Mouse (Mus musculus) embryonic stem cell, embryonic (primary cell): ENCODE data around the gene Tbx5.

Source experiments
- CTCF ChIA-PET, 4 experiments: fragments of 300-600 bp in 2 of 4; fragments of 350-600 bp in 2 of 4; sonication (Branson Sonifier 250); formaldehyde crosslinking; loops; one replicate each; lab custom pipeline; 2022; ENCODE audit warnings: inconsistent platforms in 2 of 4; lab: Charles Lee
- POLR2A ChIA-PET, 4 experiments: fragments of 300-600 bp in 2 of 4; fragments of 350-600 bp in 2 of 4; sonication (Branson Sonifier 250); formaldehyde crosslinking; loops; one replicate each; lab custom pipeline; 2022; ENCODE audit warnings: antibody characterized with exemption in 4 of 4, inconsistent platforms in 1 of 4; lab: Charles Lee

Gene Tbx5

DNA sequence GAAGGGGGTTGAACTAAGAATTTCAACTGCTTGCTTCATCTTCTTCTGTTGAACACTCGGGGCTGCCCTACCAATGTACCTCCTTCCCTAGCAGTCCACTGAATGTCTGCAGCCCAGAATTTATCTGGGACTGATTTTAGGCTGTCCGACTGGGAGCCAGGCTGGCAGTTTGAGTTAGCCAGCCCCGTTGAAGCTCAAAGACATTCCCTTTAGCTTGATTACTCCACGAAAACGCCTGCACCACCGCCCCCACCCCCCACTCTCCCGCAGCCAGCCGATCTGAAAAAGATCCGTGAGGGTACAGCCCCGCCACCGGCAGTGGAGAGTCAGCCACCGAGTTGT is 3.4 kb downstream of the Tbx5 start:
- ChIA-PET POLR2A (no interaction called here), CTCF (interaction anchor here in 2 of 4 experiments (0.7 to 0.9 kb wide), 2 partner anchors 141 to 267 kb away, joined by 3 read pairs; no protein-coding TSS in a partner anchor)

DNA sequence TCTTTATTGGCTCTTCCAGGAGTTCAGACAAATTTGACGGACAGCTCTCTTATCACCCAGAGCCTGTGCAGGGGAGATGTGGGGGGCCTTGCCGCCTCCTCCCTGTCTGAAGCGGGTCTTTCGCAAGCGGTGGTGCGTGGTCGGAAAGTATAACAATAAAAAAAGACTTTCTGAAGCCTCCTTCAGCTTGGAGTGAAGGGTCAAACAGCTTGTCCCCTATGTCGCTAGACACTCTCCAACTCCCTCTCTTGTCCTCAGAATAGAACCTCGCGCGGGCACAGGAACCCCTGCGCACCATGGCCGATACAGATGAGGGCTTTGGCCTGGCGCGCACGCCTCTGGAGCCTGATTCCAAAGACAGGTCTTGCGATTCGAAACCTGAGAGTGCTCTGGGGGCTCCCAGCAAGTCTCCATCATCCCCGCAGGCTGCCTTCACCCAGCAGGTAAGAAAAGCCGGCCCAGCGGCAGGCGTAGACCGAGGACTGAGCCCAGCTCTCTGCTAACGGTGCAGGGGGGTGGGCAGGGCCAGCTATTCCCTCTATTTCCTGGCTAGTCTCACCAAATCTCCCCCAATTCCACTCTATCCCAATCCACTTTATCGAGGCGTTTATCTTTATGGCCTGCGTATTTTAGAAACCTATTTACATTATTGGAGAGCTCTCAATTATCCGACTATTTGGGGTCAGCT is 4.3 kb downstream of the Tbx5 start:
- ChIA-PET POLR2A (interaction anchor here in 1 of 4 experiments (0.5 kb wide), 1 partner anchor 31 kb away, joined by 5 read pairs; no protein-coding TSS in a partner anchor), CTCF (interaction anchor here in 2 of 4 experiments (0.5 to 1.5 kb wide), 3 partner anchors 266 to 534 kb away, joined by 3 read pairs; no protein-coding TSS in a partner anchor)

DNA sequence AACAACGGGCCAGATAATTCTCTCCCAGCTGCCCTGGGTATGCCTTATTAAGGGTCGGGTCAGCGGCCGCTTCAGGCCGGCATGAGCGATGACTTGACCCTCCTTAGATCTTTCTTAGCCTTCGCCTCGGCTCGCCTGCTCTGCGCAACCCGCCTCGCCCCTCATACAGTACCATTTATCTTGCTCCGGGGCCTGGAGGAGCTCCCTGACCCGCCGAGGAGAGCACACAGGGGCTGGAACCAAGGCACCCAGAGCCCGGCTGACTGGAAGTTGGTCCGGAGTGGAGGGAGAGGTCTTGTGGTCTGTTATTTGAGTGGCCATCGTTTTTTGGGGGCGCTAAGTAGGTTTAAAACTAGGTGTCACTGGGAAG is 4.8 kb downstream of the Tbx5 start:
- CTCF ChIA-PET: interaction anchor here in 2 of 4 experiments (1.0 to 1.5 kb wide), 2 partner anchors 265 kb away, joined by 3 read pairs; no protein-coding TSS in a partner anchor
- POLR2A ChIA-PET: interaction anchor here in 1 of 4 experiments (0.6 kb wide), 1 partner anchor 412 kb away, joined by 5 read pairs; no protein-coding TSS in a partner anchor

DNA sequence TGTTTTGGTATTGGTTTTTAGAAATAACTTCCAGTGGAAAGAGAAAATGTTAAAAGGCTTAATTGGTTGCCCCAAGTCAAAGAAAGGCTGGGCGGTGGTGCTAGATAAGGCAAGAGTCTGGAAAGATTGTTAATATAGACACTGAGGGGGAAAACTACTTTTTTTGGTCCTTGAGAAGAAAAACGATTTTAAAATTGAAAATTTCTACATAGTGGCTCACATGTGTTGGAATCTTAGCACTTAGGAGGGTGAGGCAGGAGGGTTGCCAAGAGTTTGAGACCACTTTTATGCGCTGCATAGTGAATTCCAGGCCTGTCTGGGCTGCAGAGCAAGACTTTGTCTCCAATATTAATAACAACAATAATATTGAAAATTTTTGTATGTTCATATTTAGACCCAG is 5.4 kb downstream of the Tbx5 start:
- CTCF ChIA-PET: interaction anchor here in 1 of 4 experiments (2.6 kb wide), 1 partner anchor 265 kb away, joined by 11 read pairs; no protein-coding TSS in a partner anchor
- POLR2A ChIA-PET: interaction anchor here in 1 of 4 experiments (0.6 kb wide), 1 partner anchor 411 kb away, joined by 5 read pairs; no protein-coding TSS in a partner anchor

DNA sequence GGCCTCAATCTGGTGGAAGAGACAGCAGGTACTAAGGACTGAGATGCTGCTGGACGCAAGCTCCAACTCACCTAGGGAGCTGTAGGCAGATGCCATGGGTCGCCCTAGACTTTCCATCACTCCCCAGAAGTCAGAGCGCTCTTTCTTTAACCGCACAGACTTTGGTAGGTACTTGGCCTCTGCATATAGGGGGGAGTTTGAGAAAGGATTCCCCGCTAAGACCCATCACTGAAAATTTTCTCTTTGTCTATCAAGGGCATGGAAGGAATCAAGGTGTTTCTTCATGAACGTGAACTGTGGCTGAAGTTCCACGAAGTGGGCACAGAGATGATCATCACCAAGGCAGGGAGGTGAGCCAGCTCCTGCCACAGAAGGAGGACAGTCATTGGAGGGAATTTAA is 6.0 kb downstream of the Tbx5 start:
- POLR2A ChIA-PET: interaction anchor here in 1 of 4 experiments (0.6 kb wide), 1 partner anchor 85 kb away, joined by 3 read pairs; no protein-coding TSS in a partner anchor
- CTCF ChIA-PET: interaction anchor here in 2 of 4 experiments (1.0 to 2.6 kb wide), 2 partner anchors 97 to 265 kb away, joined by 3 to 11 read pairs; no protein-coding TSS in a partner anchor

DNA sequence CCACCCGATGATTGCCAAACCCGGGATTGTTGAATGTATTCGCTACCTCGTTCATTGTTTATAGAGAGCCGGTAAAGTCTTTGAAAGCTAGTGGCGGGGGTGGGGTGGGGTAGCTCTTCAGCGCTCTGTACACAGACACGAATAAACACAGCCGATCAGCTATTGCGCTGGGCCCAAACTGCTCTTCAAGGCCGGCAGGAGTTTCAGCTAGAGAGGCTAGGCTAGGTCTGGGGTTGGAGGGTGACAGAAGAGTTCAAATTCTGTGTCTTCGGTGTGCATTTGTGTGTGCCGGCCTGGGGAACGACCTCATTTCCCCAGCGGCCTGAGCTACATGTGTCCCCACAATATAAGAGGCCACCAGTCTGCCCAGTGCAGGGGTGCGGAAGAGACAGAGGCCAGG is 6.7 kb downstream of the Tbx5 start:
- ChIA-PET CTCF (interaction anchor here in 3 of 4 experiments (0.6 to 2.6 kb wide), 4 partner anchors 97 to 425 kb away, joined by 3 to 11 read pairs (median 4); no protein-coding TSS in a partner anchor), POLR2A (interaction anchor here in 1 of 4 experiments (0.6 kb wide), 1 partner anchor 86 kb away, joined by 3 read pairs; no protein-coding TSS in a partner anchor)

DNA sequence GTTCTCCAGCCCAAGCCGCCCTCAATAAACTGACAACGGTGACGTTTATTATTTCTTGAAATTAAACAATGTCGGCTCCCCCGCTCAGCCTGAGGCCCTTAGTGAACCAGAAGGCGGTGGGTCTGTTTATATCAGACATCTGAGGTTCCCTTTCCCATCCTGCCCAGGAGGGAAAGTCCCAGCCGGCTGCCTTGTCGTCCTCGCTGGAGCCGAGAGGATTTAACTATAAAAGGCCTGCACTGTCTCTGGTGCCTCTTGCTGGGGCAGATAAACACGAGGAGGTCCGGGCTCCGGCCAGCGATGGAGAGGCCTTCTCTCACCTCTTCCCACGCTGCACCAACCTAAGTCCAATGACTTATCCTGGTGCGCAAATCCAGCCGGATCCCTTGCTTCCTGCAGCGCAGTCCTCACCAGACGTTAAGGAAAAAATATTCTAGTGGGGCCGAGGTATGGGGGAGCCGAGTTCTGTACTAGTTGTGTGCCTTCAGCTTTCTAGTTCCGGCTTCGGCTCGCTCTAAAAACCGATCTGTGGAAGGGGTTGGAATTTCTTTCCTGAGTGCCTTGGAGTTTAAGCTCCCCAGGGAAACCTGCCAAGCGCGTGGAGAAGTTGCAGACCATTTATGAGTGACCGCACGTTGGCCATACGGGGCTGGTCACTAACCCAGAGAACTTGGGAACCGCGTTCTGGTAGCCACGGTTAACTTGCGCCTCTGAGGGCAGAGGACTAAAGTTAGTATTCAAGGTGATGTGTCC is 7.3 kb downstream of the Tbx5 start:
- ChIA-PET POLR2A (no interaction called here), CTCF (interaction anchor here in 3 of 4 experiments (1.0 to 2.6 kb wide), 3 partner anchors 98 to 263 kb away, joined by 3 to 11 read pairs (median 3); no protein-coding TSS in a partner anchor)

DNA sequence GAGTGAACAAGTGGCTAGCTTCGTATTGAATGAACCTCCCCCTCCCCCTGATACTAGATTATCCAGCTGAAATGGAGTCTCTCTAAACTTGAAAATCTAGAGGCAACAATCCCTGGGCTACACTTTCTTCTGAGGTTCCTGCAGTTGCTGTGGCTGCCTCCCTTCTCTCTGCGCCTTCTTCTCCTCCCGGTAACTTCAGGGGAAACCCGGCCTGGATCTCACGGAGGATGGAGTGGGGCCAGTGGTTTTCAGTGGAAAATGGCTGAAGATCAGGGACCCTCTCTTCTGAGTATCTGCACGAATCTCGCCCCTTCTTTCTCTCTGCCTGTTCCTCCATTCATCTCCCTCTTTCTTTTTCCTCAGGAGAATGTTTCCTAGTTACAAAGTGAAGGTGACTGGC is 7.9 kb downstream of the Tbx5 start:
- CTCF ChIA-PET: interaction anchor here in 3 of 4 experiments (0.6 to 2.6 kb wide), 3 partner anchors 26 to 263 kb away, joined by 3 to 11 read pairs (median 3); no protein-coding TSS in a partner anchor
- POLR2A ChIA-PET: interaction anchor here in 1 of 4 experiments (0.7 kb wide), 1 partner anchor 9 kb away, joined by 3 read pairs; no protein-coding TSS in a partner anchor

DNA sequence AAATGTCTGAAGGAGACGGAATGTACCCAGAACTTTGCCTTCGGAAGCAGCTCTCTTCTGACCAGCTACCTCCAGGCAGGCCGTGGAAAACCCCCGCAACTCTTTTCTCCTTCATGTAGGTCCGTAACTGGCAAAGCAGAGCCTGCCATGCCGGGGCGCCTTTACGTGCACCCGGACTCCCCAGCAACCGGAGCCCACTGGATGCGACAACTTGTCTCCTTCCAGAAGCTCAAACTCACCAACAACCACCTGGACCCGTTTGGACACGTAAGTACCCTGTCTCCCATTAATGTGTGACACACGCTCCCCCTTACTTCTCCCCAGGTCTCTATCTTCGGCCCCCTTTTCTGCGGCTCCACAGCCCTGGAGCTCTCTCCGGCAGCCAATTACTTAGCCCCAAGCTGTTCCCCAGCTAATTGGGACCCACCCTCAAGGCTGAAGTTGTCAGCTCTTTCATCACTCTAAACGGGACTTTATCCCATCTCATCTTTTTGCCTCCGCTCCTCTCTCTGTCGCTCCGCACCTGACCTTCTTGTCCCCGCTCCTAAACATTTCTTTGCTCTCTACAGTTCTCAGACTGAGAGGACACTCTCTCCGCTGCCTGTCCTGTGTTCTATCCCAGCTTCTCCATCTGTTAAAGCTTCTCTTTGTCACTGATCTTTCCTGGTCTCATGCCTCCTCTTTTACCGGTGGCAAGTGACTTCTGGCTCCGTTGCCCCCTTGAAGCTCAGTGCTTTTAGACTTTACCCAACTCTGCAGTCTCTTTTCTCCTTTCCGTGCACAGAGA is 9.4 kb downstream of the Tbx5 start:
- POLR2A ChIA-PET: no interaction called here
- CTCF ChIA-PET: interaction anchor here in 3 of 4 experiments (0.6 to 0.9 kb wide), 3 partner anchors 13 to 310 kb away, joined by 3 read pairs; no protein-coding TSS in a partner anchor

DNA sequence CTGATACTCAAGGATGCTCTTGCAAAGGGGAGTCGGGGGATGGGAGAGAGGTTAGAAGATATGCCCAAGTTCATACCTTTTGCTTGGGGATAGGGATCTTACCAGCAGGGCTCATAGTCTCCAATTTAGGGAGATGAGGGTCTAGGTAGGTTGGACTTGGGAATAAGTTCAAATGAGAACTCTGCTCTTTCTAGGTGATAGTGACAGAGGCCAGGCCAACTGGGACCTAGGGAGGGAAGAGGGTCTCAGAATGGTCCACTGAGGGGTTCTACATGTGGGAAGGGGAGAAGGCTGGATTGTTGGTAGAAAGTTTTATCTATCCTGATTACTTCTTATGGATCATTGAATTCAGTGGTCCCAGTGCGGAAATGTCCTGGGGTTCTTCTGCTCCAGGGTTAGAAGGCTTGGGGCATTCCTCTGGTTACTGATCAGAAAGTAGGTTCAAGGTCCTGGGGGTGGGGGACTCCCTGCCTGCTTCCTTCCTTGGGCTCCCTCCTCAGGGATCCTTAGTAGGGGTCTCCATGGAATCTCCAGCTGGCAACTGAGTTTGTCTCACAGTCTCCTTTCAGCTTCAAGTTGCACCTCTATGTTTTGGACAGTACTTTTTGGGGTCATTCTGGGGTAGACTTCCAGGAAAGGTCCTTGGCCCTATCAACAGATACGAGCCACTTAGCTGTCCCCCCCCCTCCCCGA is 10.4 kb downstream of the Tbx5 start:
- ChIA-PET POLR2A (interaction anchor here in 1 of 4 experiments (0.7 kb wide), 1 partner anchor 223 kb away, joined by 3 read pairs; no protein-coding TSS in a partner anchor), CTCF (no interaction called here)

DNA sequence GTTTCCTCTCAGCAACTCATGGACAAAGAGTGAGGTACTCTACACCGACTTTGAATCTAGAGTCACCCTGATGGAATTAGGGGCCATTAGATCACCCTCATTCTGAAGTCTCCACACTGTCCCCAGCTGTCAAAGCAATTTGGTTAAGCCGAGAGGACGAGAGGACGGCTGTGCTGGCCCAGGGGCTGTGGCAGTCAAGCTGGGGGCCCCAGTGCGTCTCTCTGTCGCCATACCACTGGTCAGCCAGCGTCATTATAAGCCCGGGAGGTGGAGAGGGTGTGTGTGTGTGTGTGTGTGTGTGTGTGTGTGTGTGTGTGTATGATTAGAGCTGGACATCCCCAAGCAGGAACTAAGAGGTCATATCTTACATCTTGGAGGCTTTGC is 10.9 kb downstream of the Tbx5 start:
- CTCF ChIA-PET: no interaction called here
- POLR2A ChIA-PET: interaction anchor here in 2 of 4 experiments (0.7 to 1.0 kb wide), 2 partner anchors 34 to 223 kb away, joined by 3 read pairs; no protein-coding TSS in a partner anchor

DNA sequence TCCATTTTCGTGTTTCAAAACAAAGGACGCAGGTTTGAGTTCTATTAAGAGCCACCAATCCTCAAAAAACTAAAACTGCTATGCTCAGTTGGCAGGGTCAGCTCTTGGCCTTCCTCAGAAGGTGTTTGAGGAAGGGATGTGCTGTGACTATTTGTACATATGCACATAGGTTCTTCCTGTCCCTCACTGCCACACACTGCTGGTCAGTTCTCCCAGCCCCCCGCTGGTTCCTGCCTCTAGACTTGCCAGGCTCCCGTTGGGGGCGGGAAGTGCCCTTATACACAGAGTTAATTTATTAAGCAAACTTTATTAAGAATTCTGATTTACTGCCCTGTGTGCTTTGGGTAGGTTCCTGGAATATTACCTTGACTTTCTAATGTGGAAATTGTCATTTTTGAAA is 11.9 kb downstream of the Tbx5 start:
- ChIA-PET CTCF (interaction anchor here in 2 of 4 experiments (0.8 to 1.5 kb wide), 3 partner anchors 244 to 258 kb away, joined by 3 to 6 read pairs (median 3); no protein-coding TSS in a partner anchor), POLR2A (interaction anchor here in 1 of 4 experiments (1.0 kb wide), 1 partner anchor 33 kb away, joined by 3 read pairs; no protein-coding TSS in a partner anchor)

DNA sequence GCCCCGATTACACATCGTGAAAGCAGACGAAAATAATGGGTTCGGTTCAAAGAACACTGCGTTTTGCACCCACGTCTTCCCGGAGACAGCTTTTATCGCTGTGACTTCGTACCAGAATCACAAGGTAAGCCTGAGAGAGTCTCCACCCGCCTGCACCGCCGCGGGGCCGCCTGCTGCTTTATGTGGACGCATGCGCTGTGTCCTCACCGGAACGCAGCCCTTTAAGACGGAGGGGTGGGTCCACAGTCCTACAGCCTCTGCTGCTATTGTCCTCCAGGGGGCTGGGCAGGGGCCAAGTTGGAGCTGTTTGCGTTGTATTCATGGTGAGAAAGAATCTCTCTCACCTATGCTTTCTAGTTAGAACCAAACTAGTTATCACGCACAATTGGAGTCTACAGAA is 12.5 kb downstream of the Tbx5 start:
- POLR2A ChIA-PET: interaction anchor here in 1 of 4 experiments (1.1 kb wide), 1 partner anchor 11 kb away, joined by 4 read pairs; no protein-coding TSS in a partner anchor
- CTCF ChIA-PET: interaction anchor here in 3 of 4 experiments (0.8 to 1.5 kb wide), 4 partner anchors 244 to 258 kb away, joined by 3 to 6 read pairs (median 3); no protein-coding TSS in a partner anchor

DNA sequence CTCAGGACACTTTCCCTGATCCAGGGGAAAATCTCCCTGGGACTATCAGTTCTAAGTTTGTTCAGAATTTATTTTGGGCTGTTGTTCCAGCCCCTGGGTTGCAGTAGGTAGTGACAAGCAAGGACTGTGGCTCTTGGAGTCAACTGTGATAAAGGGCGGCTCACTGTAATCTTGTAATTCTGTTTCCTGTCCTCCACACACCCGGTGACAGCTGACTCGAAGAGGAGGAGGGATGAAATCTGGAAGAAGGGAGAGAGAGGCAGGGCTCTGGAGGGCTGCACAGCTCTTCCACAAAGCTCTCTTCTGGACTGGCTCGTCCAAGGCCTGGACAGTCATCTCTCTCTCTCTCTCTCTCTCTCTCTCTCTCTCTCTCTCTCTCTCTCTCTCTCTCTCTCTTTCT is 24.6 kb downstream of the Tbx5 start:
- POLR2A ChIA-PET: interaction anchor here in 2 of 4 experiments (0.5 to 0.9 kb wide), 2 partner anchors 22 to 327 kb away, joined by 4 read pairs; no protein-coding TSS in a partner anchor
- CTCF ChIA-PET: interaction anchor here in 2 of 4 experiments (0.6 to 0.7 kb wide), 2 partner anchors 1079 to 1810 kb away, joined by 3 to 4 read pairs; no protein-coding TSS in a partner anchor

DNA sequence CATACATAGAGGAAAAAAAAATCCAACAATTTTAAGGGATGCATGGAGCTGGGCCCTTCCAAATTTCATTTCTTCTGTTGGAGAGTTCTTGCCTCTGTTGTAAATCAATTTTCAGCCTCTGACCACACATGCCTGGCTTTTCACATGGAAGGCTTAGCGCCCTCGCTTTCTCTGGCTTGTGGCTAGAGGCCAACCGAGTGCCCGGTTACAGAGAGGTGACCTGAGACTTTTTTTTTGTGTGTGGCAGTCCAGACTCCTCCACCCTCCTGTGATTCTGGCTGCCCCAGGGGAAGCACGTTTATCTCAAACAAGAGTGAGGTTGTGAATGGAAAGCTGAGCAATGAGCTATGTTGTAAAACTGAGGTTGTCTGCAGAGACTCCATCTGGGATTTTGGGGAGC is 28.8 kb downstream of the Tbx5 start:
- CTCF ChIA-PET: no interaction called here
- POLR2A ChIA-PET: interaction anchor here in 2 of 4 experiments (0.6 to 0.7 kb wide), 2 partner anchors 46 to 787 kb away, joined by 3 read pairs; partner anchors contain the start of gene Rasal1 (in 1 of the 2)

DNA sequence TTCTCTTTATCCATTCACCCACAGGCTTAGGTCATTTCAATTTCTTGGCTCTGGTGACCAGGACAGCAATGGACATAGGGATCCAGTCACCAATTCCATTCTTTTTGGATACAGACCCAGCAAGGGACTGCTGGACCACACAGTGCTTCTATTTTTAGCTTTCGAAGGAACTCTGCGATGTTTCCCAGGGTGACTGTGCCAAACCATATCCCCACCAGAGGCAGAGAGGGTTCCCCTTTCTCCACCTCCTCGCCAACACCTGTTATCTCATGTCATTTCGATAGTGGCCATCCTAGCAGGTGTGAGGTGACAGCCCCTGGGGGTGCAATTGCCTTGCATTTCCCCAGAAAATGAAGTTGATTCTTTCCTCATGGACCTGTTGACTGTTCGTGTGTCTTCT is 30.0 kb downstream of the Tbx5 start:
- POLR2A ChIA-PET: no interaction called here
- CTCF ChIA-PET: no interaction called here
